Mouse (Mus musculus): Measurements from ENCODE around the gene Ccdc36.
A peak's percentile ranks its signal among the peaks of the same experiment; 100 is the strongest.

The Ccdc36 gene

DNA sequence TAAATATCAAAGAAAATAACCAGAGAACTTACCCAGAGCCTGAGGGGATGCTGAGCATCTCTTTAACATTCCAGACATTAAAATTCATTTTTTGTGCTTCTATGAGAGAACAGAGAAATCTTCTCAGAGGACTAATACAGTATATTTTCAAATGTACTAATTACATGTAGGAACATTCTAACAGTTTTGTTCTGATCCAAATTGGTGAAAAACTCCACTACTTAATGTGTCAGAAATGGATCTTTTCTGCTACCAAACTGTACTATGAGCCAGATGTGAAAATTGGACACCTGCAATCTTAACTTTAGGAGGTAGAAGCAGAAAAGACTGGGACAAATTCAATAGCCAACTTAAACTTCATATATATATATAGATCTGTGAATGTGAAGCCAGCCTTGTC is at the start of gene Ccdc36:
Ccdc36 (minus strand) TSS at position 101 of the 400 bp plus-strand sequence.
- DNase-seq, result no peak

DNA sequence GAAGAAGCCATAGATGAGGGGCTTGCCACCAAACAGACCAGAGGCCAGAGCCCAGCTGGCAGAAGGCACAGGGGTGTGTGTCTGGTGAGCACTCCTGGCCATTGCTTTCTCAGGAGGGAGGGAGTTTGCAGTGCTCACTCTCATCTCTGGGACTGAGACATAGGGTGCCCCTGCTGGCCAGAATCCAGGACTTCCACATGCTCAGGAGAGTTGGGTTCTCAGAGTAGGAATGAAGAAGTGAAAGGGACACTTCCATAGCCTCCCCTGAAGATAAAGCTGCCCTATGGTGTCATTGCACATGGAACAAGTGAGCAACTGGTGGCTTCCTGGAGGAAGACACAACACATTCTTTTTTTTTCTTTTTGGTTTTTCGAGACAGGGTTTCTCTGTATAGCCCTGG is 46.2 kb upstream of the Ccdc36 start:
- DNase-seq, result no peak

- no peak for DNase-seq
Observed at GRCm38 (mm10) chr9:108469845-108470244, 41.6 kb upstream of the Ccdc36 start.

DNA sequence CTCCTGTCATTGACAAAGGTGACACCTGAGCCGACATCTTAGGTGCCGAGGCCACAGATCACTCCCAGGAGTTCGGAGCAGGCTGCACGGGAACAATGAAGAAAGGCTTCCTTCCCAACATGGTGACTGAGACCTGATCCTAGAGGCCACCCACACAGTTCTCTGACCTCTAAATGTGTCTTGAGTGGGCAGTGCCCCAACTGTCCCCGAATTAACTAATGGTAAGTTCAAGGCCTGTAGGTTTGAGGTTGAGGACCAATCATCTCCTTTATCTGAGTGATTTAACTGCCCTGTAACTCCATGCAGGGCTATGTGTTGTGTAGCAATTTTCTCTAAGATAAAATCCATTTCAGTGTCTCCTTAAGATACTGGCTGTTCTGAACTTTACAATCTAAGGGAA is 41.1 kb upstream of the Ccdc36 start:
- DNase-seq, result no peak

- no peak for DNase-seq
Observed at GRCm38 (mm10) chr9:108466219-108466618, 37.9 kb upstream of the Ccdc36 start.

- DNase-seq, result no peak
Observed at GRCm38 (mm10) chr9:108463713-108464112, 35.4 kb upstream of the Ccdc36 start.

- DNase-seq, result no peak
Observed at GRCm38 (mm10) chr9:108462192-108462591, 33.9 kb upstream of the Ccdc36 start.

GRCm38 (mm10) chr9:108461675-108462074 is 33.4 kb upstream of the Ccdc36 start:
- DNase-seq, result no peak

GRCm38 (mm10) chr9:108461181-108461631 is 32.9 kb upstream of the Ccdc36 start, which contains the start of gene Klhdc8b:
TSS of gene Klhdc8b (minus strand) at chr9:108461581.
- no peak for DNase-seq

- peak; percentile 86 for DNase-seq
Observed at GRCm38 (mm10) chr9:108460319-108461178, 32.3 kb upstream of the Ccdc36 start, which contains the start of gene Ccdc71. TSS of gene Ccdc71 (plus strand) at chr9:108460527.

GRCm38 (mm10) chr9:108459939-108460318 is 31.6 kb upstream of the Ccdc36 start:
- no peak for DNase-seq

- no peak for DNase-seq
Observed at GRCm38 (mm10) chr9:108456953-108457352, 28.7 kb upstream of the Ccdc36 start.

DNA sequence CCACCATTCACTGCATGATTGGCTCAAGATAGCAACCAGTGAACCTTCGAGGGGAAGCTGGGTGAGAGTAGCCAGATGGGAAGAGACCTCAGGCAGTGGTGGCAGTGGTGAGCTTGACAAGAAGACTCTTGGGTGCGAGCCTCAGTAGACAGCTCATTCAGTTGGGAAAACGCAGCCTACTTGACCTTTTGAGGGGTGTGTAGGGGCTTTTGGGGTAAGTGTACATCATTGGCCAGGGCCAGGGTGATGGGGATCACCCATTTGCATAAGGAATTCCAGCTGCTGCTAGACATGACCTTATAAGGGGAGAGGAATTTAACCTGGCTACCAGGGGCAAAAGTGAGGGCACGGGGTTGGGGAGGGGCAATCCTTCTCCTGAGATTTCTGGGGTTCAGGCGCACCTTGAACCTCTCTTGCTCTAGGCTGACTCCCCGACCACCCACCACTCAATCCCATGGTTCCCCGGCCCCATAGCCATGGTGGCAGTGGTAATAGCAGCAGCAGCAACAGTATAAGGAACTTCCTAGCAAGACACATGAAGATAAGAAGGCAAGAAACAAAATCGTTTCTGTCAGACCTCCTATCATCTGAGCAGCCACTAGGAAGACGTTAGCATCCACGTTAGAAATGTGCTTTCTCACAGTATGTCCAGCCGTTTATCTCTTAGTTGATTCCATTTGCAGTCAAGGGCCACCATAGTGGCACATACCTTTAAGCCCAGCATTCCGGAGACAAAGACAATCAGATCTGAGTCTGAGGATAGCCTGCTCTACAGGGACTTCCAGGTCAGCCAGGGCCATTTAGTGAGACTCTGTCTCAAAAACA is 27.7 kb upstream of the Ccdc36 start:
- DNase-seq, result no peak

- no peak for DNase-seq
Observed at GRCm38 (mm10) chr9:108454429-108454828, 26.1 kb upstream of the Ccdc36 start.

GRCm38 (mm10) chr9:108453458-108453857 is 25.2 kb upstream of the Ccdc36 start:
- DNase-seq, result no peak

DNA sequence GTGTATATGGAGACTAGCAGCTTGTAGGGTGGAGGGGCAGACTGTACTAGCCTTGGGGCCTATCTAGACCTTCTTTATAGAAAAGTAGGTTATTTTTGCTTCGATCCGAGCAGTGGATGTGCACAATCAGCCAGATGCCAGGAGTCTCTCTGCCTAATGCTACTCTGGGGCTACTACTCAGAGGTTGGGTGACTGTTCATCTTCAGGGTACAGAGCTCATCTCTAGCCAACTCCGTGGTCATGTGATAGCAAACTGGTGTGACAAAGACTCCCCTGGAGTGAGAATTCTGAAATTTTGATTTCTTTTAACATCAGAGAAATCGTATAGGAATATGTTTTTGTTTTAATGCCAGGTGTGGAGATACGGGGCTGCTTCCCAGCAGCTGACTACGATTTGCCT is 24.6 kb upstream of the Ccdc36 start:
- DNase-seq, result no peak

DNA sequence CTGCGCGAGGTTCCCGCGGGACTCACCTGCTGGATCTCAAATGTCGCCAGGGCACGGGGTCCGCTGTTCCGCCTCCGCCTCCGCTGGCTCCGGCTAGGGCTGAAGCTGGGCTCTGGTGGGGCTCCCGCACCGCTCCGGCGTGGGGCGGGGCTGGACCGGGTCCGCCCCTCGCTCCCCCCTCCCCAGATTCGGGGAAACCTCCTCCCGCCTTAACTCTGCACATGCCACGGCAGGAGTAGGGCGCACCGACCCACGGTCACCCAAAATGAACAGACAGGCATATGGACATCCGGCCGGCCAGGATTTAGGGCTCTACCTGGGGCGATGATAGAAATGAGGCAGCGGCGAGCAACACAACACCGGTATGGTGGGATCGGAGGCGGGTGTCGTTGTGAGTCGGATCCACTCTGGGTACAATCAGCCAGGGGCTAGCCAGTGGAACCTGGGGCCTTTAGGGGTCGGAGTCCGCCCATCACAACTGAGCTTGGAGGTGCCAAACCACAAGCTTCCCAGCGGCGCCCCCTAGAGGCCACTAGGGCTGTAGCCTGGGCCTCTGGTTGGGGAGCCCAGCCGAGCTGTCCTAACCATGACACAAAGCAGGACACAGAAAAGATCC is 24.1 kb upstream of the Ccdc36 start:
- DNase-seq, result peak; percentile 93

- DNase-seq, result no peak
Observed at GRCm38 (mm10) chr9:108451519-108452160, 23.4 kb upstream of the Ccdc36 start.

DNA sequence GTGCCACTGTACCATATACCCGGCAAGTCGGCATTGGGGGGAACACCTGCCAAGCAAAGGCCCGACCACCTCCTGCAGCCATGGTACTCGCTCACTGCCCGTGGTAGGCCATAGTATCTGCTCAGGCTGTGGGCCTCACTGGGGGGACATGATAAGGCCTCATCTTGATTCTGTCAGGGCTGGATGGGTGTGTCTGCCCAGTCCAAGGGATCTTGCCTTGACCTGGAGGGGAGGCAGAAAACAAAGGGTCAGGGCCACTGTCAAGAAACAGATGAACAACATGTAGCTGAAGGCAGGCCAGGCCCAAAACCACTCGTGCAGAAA is 22.8 kb upstream of the Ccdc36 start:
- no peak for DNase-seq

GRCm38 (mm10) chr9:108450292-108451169 is 22.2 kb upstream of the Ccdc36 start:
- no peak for DNase-seq

GRCm38 (mm10) chr9:108449860-108450259 is 21.6 kb upstream of the Ccdc36 start:
- DNase-seq, result no peak

- DNase-seq, result no peak
Observed at GRCm38 (mm10) chr9:108445125-108445524, 16.8 kb upstream of the Ccdc36 start.

Data from cerebellum, adult 8-10 months (tissue).